Mouse (Mus musculus) liver, postnatal 0 days (tissue): ENCODE measurements around the gene Thsd7a. TPM values are rescaled to one million over a fixed set of nuclear protein-coding genes. Genes with fewer than 3 reads are reported as not detected.
A peak's percentile ranks its signal among the peaks of the same experiment; 100 is the strongest.

Experiments used
- ATAC-seq: fragments of 200-750 bp; cut with Nextera tagmentation; 2 replicates; pipeline ENCODE4 v1.8.0; 2017; ENCODE audit warnings: mild to moderate bottlenecking, moderate library complexity
- DNase-seq: peaks from one replicate; pipeline ENCODE4 v3.0.0-alpha.2; 2016
- H3K27ac ChIP-seq: fragments of 300-500 bp; sonication (generic); 2 replicates; pipeline ENCODE4 v1.5.1; 2014; ENCODE audit warnings: antibody characterized with exemption, moderate library complexity, mild to moderate bottlenecking, low read depth
- H3K27me3 ChIP-seq: fragments of 300-500 bp; sonication (generic); 2 replicates; pipeline ENCODE4 v1.6.1; 2014; ENCODE audit warnings: low read length, control low read depth, mixed read lengths; ENCODE audit not compliant: insufficient read depth
- H3K36me3 ChIP-seq: fragments of 300-500 bp; sonication (generic); replicated peaks from 2 replicates; pipeline ENCODE4 v1.6.1; 2014; ENCODE audit warnings: mild to moderate bottlenecking, control low read depth, low read length, moderate library complexity, mixed read lengths; ENCODE audit not compliant: insufficient read depth
- H3K4me1 ChIP-seq: fragments of 300-500 bp; sonication (generic); 2 replicates; pipeline ENCODE4 v1.6.1; 2014; ENCODE audit warnings: antibody characterized with exemption, mild to moderate bottlenecking, control low read depth; ENCODE audit not compliant: insufficient read depth
- H3K4me2 ChIP-seq: fragments of 300-500 bp; sonication (generic); 2 replicates; pipeline ENCODE4 v1.6.1; 2014; ENCODE audit warnings: low read depth, mild to moderate bottlenecking, low read length, moderate library complexity, mixed read lengths
- H3K4me3 ChIP-seq: fragments of 300-500 bp; sonication (generic); 2 replicates; pipeline ENCODE4 v1.5.1; 2014; ENCODE audit warnings: low read depth, low read length
- H3K9ac ChIP-seq: fragments of 300-500 bp; sonication (generic); replicated peaks from 2 replicates; pipeline ENCODE4 v1.6.1; 2014; ENCODE audit warnings: mild to moderate bottlenecking, moderate library complexity
- H3K9me3 ChIP-seq: fragments of 300-500 bp; sonication (generic); 2 replicates; pipeline ENCODE4 v1.6.1; 2016; ENCODE audit warnings: mild to moderate bottlenecking, control low read depth, low read length, mixed read lengths
- CTCF ChIP-seq: sonication (generic); IDR thresholded peaks from 2 replicates; pipeline ENCODE4 v1.5.1; 2016; ENCODE audit warnings: antibody characterized with exemption, low read depth
- EP300 ChIP-seq: IDR thresholded peaks from 2 replicates; pipeline ENCODE4 v1.6.1; 2016; ENCODE audit warnings: antibody characterized with exemption, low read depth, mild to moderate bottlenecking
- WGBS: fragments of 180-500 bp; shearing (Covaris S2); extraction: QIAGEN DNeasy Blood & Tissue Kit; methylation state at CpG from one replicate; pipeline ENCODE4 v1.1.7; 2014; ENCODE audit not compliant: insufficient replicate concordance; 5-methylcytosine and 5-hydroxymethylcytosine counted together
- polyA plus RNA-seq: library from polyadenylated mRNA; unstranded; fragments of >200 nt; fragmentation: Nextera tagmentation; extraction: Ambion mirVana; gene quantifications from 2 replicates; pipeline ENCODE4 v1.2.1, GENCODE M21; 2015

The Thsd7a gene
- polyA plus RNA-seq, 1 experiment from 2014 or later = 0.33 TPM

DNA sequence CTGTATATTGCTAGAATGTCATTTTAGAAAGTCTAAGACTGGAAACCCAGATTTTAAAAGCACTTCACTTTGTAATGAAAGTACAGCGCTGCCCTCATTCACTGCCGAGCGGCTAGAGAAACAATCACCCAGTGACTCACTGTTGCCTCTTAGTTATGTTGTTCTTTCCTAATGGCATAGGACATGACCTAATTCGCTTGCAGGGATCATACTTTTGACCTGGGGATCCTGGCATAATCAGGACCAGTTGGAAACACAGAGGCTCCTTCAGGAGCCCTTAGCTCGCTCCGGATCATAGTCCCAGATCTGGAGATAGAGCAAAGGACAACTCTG lies 790 bp downstream of the Thsd7a start:
- 0 out of 2 replicates have a peak overlapping the region, but pooled peaks have one; percentile 23 for H3K9ac ChIP-seq
- H3K9me3 ChIP-seq = no peaks in the 10 kb centered on the region
- peak overlapping the region; percentile 41 for H3K4me3 ChIP-seq
- H3K27ac ChIP-seq = no peak overlapping the region
- peak overlapping the region; percentile 64 for H3K4me2 ChIP-seq
- WGBS = 2% methylated on average over 6 of the region's 6 CpGs
- H3K4me1 ChIP-seq = no peaks in the 10 kb centered on the region
- DNase-seq (no peak), ATAC-seq (peak; percentile 78)
- TF ChIP-seq EP300 (no peak), CTCF (no peak)
- peaks cover 24% of the 10 kb centered on the region for H3K27me3 ChIP-seq
- H3K36me3 ChIP-seq = no peaks in the 10 kb centered on the region

DNA sequence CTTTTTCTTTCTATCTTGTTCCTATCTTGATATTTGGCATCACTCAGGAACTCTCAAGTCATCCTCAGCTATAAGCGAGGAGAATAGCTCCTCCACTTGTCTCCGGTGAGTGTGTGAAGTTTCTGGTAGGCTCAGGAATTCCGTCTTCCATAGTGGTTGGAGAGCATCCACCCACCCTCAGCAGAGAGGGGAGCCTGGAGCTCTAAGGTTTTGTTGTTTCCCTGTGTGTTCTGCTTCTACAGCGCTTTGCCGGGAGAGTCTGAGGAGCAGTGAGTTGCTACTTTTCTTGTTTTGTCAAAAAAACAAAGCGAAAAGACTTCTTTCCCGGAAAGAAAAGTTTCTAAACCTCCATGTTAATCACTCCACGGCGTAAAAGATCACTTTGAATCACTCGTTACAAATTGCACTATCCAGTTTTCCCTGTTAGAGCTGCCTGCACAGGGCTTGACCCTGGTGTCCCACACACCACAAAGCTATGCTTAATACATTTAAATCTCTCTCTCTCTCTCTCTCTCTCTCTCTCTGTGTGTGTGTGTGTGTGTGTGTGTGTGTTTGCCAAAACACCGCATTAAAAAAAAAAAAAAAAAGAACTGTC lies 1.3 kb downstream of the Thsd7a start:
- Histone ChIP-seq H3K9ac (no peak overlapping the region), H3K4me1 (no peaks in the 10 kb centered on the region), H3K27ac (no peak overlapping the region), H3K9me3 (no peaks in the 10 kb centered on the region), H3K36me3 (no peaks in the 10 kb centered on the region), H3K4me3 (peak overlapping the region; percentile 41; the same call in 1 of the 2 replicates), H3K27me3 (peaks cover 24% of the 10 kb centered on the region), H3K4me2 (peak overlapping the region; percentile 64)
- ATAC-seq (no peak), DNase-seq (no peak)
- TF ChIP-seq EP300 (no peak), CTCF (no peak)
- WGBS = 10% methylated on average over 10 of the region's 11 CpGs

DNA sequence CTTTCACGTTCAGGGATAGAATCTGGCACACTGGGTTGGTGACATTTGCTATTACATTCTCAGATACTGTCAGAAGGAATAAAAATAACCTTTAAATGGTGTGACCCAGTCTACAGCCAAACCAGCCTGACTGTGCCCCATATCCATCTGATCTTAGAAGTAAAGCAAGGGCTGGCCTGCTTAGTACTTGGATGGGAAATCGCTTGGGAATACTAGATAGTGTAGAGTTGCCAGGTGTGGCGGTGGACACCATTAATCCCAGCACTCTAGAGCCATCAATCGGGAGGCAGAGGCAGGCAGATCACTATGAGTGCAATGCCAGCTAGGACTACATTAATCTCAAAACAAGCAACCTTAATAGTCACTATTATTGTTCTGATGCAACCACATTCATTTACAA lies 6.4 kb downstream of the Thsd7a start:
- Histone ChIP-seq H3K27me3 (peaks cover 4% of the 10 kb centered on the region; the same call in 1 of the 2 replicates), H3K9ac (no peak overlapping the region), H3K4me2 (no peak overlapping the region), H3K27ac (no peak overlapping the region), H3K9me3 (no peaks in the 10 kb centered on the region), H3K4me3 (no peak overlapping the region), H3K4me1 (no peaks in the 10 kb centered on the region), H3K36me3 (no peaks in the 10 kb centered on the region)
- no peak for ATAC-seq
- DNase-seq = no peak
- TF ChIP-seq EP300 (no peak), CTCF (no peak)
- WGBS = 72% methylated on average over 4 of the region's 4 CpGs

DNA sequence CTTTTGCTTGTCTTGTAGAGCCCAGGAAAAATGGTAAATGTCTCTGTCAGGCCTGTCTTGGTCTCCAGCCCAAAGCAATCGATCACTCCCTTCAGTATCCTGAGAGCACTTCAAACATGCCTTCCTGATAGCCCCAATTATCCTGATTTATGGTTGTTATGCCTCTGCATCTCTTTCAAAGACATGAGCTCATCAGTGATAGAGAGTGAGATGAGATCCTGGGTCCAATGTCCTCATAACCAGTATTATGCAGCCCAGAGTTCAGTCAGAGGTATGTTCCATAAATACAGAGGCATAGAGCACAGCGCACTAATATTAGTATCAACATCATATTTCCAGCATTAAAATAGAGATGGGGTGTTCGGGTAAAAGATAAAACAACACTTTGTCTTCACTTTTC lies 15.3 kb downstream of the Thsd7a start:
- ATAC-seq (no peak), DNase-seq (no peak)
- Histone ChIP-seq H3K9ac (no peak overlapping the region), H3K4me3 (no peak overlapping the region), H3K27me3 (no peaks in the 10 kb centered on the region), H3K9me3 (no peaks in the 10 kb centered on the region), H3K36me3 (no peaks in the 10 kb centered on the region), H3K4me1 (no peaks in the 10 kb centered on the region), H3K27ac (no peak overlapping the region), H3K4me2 (no peak overlapping the region)
- TF ChIP-seq CTCF (no peak), EP300 (no peak)
- 70% methylated on average over 3 of the region's 3 CpGs for WGBS

DNA sequence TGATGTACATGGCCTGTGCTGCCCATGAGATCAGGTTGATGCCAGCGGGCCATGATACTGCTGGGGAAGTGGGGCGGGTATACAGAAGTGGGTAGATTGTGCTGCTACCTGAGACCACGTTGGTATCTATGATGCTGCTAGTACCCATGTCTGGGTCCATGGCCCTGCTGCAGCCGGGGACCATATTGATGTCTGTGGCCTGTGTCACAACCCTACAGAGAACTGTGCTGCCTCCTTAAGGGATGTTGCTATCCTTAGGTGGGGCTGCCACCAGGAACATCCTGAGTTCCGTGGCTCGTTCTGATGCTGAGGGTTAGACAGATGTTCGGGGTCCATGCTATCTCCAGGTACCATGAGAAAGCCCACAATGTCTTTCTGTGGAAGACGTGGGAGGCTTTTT lies 33.1 kb downstream of the Thsd7a start:
- H3K36me3 ChIP-seq = no peaks in the 10 kb centered on the region
- H3K9me3 ChIP-seq = no peaks in the 10 kb centered on the region
- no peaks in the 10 kb centered on the region for H3K4me1 ChIP-seq
- no peak for TF ChIP-seq EP300
- no peak for TF ChIP-seq CTCF
- no peak overlapping the region for H3K9ac ChIP-seq
- H3K4me2 ChIP-seq = no peak overlapping the region
- H3K27me3 ChIP-seq = no peaks in the 10 kb centered on the region
- DNase-seq = no peak
- no peak for ATAC-seq
- no peak overlapping the region for H3K4me3 ChIP-seq
- WGBS = 82% methylated on average over 8 of the region's 8 CpGs
- no peak overlapping the region for H3K27ac ChIP-seq

DNA sequence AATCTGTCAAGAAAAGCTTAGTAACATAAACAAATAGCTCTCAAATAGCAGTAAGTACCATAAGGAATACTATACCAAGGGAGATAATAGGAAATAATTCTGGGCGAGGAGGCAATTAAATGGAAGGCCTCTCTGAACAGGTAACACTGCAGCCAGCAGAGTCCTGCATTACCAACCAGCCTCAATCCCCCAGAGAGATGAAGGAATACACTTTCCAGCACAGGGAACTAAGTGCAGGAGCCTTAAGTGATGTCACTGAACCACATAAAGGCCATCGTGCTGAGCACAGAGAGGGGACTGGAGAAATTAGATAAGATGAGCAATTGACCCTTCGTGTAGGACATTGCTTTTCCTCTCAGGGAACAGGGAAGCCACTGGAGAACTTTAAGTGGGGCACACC lies 36.6 kb downstream of the Thsd7a start:
- Histone ChIP-seq H3K4me3 (no peak overlapping the region), H3K36me3 (no peaks in the 10 kb centered on the region), H3K4me1 (no peaks in the 10 kb centered on the region), H3K4me2 (no peak overlapping the region), H3K9me3 (no peaks in the 10 kb centered on the region), H3K27ac (no peak overlapping the region), H3K9ac (no peak overlapping the region), H3K27me3 (no peaks in the 10 kb centered on the region)
- 61% methylated on average over 3 of the region's 3 CpGs for WGBS
- no peak for TF ChIP-seq EP300
- TF ChIP-seq CTCF = no peak
- ATAC-seq (no peak), DNase-seq (no peak)

DNA sequence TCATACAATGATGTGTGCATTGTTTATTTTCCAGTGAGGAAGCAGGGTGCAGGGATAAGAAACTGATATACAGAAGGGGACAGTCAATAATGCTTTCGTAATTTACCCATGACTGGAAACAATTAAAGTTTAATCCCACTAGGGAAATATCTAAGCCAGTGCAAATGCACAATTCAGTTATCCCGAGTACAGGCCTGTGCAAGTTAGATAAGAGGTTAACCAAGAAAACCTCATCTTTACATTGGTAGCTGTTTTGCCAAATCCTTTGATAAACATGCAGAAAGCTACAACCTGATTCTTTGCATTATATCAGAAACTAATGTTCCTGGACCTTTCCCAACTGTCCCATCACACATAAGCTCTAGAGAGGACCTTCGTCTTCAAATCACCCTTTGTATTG lies 46.3 kb downstream of the Thsd7a start:
- TF ChIP-seq EP300 = peak; percentile 55; the same call in 1 of the 2 replicates
- no peak for TF ChIP-seq CTCF
- no peak overlapping the region for H3K4me2 ChIP-seq
- H3K4me1 ChIP-seq = no peaks in the 10 kb centered on the region
- H3K9me3 ChIP-seq = no peaks in the 10 kb centered on the region
- WGBS = 48% methylated on average over 3 of the region's 3 CpGs
- H3K4me3 ChIP-seq = no peak overlapping the region
- DNase-seq (no peak), ATAC-seq (no peak)
- H3K27ac ChIP-seq = no peak overlapping the region
- H3K36me3 ChIP-seq = no peaks in the 10 kb centered on the region
- H3K27me3 ChIP-seq = no peaks in the 10 kb centered on the region
- H3K9ac ChIP-seq = no peak overlapping the region
